Mouse (Mus musculus) ovary, postnatal 10 days (tissue): ENCODE measurements at regions not wholly inside any gene's neighbourhood (a gene's known extent, or its start where the extent isn't known, plus 50 kb on each side); places are given as distances from the start of the nearest gene placed in this dataset.

Experiments used
- DNase-seq: peaks from one replicate; pipeline ENCODE4 v3.0.0; 2022; ENCODE audit warnings: low spot score

DNA sequence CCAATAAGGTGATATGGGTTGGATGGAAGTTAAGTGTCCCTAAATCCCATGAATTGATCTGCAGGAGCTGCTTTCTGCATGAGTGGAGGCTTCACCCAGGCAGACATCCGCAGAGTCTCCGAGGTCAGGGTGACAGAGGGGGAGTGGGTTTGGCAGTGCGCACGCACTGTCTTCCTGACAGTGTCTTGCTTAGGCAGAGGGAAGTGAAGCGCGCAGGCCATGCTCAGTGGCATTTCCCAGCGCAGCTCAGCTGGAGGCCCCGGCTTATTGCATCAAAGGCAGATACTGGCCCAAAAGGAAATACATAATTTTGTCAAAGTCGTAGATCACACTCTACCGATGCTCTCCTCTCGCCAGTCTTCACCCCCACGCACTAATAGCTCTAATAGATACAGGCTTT, 252.7 kb upstream of the Dnajc24 start:
- DNase-seq, result no peak

DNA sequence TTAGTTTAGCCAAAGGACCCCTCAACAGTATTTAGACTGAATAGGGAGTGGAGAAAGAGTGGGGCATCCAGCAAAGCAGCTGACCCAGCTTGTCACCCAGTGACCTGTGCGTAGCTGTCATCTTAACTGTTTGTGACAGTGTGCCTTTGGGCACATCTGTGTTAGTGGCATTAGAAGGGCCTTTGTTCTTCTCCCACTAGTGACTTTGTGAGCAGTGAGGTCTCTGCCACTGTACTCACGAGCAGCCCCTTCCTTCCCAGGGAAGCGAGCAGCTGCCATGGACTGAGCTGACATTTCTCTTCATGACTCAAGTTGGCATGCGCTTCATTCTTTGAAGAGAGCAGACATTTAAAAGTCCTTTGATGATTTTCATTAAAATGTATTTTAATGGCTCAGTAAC, 231.0 kb upstream of the Dnajc24 start:
- DNase-seq, result no peak

DNA sequence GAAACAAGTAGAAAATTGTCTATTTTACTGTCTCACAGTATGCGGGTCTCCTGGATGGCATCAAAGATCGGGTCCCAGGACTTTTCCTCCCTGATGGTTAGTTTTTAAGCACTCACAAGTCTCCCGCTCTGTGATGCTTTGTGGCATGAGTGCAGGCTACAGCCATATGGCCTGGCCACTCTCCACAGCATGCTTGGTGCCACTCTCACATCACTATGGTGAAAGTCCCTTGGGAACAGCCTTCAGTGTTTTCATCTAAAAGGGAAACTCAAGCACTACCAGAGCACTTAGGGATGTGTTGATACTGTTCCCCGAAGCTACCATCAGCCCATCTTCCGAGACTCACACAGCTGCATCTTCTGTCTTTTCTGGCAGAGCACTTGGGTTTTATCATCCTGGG, 227.8 kb upstream of the Dnajc24 start:
- DNase-seq, result no peak

DNA sequence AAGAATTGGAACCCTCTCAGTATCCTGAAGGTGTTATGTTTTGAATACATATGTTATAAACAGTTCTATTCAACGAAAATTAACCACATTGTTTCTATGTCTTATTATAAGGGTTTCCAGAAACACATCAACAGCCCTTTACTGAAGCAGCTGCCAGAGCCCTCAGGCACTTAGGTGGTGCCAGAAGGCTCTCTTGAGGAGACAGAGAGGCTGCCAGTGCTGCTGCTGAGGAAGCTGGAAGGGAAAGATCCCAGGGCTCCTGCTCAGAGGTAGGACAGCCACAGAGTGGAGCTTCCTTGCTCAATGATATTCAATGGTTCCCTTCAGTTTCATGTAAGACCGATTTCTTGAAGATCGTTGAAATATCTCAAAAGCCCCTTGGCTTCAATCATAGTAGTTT, 226.7 kb upstream of the Dnajc24 start:
- no peak for DNase-seq

DNA sequence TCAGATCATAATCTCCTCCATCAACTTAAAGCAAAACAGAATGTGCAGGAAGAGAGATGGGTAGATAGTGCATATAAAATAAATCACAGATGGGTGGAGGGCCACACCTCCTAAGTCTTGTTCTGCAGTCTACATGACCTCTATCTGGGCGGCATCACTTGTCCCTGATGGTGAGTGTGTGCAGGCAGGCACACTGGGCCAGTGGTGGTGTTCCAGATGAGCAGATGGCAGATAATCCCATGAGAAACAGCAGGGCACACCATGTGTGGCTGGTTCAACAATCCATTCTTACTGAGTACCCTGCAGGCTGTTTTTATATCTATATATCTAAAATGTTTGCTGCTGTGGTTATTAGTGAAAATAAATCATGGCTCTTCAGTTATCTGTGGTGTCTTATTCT, 224.9 kb upstream of the Dnajc24 start:
- DNase-seq, result no peak

DNA sequence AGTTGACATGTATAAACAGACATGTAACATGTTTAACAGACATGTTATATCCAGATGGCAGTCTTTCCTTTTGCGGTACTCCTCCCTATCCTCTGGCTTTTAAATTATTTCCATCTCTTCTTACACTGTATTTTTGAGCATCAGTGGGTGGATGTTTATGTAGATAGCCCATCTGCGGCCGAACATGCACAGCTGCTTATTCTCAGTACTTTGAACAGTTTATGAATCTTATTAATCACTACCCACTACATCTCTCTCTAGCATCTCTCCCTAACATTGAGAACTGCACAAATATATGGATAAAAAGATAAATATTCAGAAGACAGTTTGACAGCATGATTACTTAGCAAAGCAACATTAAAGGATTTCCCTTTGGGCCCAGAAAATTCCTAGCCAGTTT, 212.8 kb upstream of the Dnajc24 start:
- DNase-seq, result no peak

DNA sequence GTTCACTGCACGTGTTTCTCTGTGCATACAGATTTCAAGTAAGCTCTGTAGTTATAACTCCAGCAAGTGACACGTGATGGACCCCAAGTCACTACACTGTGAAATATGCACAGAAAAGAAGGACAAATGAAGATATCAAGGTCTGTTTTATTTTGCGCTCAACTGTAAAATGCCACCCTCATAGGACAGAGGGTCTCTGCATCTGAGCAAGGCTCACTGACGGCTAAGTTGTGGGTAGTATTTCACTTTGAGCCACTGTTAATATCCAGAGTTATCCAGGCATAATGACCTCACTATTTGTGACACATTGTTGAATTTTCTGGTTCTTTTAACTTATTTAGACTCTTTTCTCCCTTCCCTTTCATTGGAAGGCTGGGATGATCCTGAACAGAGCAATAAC, 210.4 kb upstream of the Dnajc24 start:
- no peak for DNase-seq

DNA sequence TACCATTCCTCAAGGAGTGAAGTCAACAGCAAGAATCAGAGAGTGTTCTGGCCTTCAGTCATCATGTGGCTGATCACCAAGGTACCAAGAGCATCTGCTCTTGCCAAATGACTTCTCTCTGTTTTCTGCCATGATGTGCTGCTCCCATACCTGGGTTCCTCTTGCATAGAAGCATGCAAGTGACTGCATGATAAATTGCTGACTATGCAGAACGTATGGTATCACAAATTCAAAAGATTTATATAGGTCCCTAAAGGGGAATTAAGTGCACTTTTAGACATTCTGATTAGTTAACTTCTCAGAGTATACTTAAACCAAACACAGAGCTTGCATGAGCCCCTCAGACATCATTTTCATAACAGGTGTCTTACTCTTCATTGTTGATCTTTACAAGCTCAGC, 207.4 kb upstream of the Dnajc24 start:
- no peak for DNase-seq

DNA sequence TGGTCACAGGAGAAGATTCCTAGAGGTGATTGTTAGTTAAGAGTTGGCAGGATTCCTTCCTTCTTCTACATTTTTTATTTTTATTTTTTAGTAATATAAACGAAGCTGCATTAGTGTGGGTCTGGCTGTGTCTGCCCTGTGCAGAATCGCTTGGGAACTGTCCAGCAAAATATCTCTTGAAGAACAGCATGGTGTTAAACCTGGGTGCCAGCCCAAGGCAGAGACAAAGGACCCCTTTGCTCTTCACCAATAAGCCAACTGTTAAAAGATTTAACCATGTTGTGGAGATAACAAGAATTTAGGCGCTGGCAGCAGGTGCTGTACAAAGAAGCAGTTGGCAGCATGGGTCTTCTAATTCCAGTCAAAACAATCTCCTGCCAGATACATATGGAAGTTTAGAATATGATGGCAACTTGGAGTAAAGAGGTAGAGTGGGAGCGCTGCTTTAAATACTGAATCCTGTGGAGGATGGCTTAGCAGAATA, 205.5 kb upstream of the Dnajc24 start:
- DNase-seq, result no peak

DNA sequence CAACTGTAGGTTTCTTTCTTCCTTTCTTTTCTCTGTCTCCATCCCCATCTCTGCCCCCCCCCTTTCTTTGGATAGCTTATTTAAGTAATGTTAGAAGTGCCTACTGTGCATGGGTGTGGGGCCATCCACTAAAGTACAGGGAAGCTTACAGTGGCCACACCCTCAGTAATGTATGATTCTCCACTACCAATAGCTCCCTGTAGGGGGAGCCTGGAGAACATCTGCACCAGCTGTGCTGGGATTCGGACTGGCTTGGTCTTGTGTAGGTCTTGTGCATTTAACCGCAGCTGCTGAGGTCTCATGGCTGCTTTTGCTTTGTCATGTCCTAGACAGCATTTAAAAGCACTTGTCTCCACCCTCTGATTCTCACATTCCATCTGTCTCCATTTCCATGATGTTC, 196.8 kb upstream of the Dnajc24 start:
- no peak for DNase-seq

DNA sequence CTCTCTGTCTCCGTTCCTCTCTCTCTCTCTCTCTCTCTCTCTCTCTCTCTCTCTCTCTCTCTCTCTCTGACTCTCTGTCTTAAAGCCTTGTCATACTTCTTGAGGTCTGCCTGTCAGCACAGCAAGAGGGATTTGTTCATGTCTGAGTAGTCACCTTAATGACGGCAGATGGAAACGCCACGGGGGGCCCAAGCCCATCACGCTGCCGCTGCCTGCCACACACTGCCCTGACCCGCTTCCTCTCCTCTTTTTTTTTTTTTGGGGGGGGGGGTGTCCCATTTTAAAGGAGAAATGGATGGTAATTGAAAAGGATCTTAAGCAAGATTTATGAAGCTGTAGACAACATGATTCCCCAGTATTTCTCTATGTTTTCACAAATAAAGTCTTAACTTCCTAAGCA, 191.8 kb upstream of the Dnajc24 start:
- DNase-seq, result no peak

DNA sequence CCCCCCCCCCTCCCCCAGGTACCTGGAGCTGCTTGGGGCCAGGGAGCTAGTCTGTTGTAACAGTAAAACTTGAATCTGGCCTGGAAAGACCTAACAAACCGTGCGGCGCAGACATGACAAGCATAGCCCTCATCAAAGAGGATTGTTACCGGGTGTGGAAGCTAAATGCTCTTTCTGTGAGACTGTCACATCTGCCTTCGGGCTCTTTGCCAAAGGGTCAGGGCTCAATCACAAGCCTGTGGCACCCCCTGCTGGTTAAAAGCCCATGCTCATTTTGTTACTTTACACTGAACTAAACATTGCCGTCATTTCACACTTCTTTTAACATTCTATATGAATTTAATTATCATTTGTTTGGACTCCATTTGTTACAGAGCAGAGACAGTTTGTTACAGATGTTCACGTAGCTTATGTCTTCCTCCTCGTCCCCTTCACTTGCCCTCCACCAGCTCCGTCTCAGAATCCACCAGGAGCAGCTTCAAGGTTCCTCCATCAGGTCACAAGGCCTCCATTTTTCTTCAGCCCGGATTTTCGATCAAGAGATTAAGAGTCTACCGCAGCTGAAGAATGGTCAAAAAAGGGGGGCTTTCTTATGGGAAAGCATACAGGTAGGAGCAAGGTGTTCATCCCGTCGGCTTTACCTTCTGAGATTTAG, 191.1 kb upstream of the Dnajc24 start:
- peak; percentile 54 for DNase-seq

DNA sequence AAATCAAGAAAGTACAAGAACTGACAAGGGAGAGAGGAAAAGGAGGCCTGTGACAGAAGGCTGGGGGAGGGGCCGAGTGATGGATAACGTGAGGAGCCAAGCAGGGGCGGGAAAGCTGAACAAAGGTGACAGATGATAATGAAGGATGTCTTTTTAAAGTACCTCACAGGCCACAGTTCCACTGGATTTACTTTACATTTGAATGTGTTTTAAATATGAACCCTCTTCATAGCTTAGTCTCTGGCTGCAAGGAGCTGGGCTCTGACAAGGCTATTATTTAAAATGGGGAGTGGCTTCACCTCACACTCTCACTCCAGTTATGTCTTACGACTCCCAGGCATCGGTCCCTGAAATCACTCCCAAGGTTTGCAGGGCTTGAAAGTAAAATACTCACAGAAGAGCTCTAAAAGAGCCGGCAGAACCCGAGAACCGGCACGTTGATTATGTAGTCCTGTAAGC, 190.6 kb upstream of the Dnajc24 start:
- DNase-seq, result no peak

DNA sequence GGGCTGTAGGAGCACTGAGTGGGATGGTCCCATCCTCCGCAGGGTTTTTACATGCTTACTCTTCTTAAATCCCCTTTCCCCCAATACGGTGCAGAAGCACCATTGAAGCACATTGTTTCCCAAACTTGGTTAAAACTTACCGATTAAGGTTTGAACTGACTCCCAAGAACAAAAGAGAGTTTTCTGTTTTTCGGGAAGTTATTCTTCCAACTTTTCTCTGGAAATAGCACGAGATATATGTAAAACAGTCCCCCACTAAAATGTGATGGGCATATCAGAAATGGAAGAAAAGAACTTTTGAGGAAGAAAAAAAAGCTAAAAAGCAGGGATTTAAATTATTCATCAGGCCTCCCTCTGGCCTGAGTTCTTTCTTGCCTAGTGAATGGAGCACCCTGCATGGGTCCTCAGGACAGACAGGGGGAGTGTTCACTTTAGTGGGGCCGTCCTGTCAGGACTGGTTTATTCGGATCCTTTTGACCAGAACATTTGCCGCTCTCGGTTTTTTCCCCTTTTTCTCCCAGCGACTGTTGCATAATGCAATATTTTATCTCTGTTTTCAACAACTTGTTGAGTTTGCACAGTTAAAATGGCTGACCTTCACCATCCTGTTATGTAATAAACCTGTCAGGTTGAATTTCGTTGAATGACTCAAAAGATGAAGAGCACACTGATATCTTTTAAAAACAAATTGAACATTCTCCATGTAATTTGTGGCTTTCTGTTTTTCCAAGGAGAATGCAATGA, 187.4 kb upstream of the Dnajc24 start:
- no peak for DNase-seq

DNA sequence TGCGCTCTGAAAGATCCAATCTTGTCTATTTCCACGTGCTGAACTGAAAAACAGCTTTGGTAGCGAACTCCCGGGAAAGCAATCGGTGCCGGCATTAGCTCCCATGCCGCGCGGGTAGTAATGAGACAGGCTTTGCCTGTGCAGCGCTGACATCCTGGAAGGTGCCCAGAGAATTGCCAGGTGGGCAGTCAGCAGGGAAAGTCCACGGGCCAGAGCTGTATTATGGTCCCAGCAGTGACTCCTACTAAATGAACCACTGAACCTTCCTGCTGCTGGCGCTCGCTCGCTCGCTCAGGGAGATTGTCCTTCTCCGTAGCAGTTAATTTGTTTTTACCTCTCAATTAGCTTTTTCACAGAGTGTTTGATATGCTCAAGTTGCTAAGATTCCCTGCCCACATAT, 180.3 kb upstream of the Dnajc24 start:
- DNase-seq, result no peak

DNA sequence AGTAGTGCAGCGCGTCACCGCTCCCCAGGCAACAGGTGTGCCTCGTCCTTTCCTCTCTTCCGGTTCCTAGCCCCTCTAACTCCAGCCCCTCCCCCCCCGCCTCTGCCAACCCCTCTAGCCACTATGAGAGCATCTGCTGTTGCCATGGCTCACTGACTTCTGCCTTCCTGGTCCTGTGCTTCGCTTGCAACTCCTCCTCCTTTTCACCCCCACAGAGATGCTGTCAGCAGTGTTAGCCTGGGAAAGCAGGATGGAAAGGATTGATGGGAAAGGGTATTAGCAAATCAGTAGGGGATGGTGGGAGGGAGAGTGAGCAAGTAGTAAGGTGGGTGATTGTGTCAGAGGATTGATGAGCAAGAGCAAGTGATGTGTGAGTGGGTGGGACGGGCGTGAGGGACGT, 178.7 kb upstream of the Dnajc24 start:
- DNase-seq, result no peak

DNA sequence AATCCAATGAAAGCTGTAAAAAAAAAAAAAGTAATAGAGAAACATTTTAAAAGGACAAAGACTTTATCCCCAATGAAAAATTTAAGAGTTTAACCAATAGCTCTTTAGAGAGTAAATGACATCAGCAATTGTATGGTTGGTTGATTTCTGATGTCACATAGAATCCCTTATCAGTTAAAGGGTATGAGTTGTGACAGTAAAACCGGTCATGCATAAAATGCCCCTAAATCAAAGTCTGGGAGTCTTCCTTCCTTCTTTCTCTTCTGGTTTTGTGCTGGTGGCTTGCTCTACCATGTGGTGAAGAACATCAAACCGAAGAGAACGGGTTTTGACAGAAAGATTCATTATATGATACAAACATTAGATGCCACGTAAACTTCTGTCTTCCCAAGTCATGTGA, 159.3 kb upstream of the Dnajc24 start:
- no peak for DNase-seq

DNA sequence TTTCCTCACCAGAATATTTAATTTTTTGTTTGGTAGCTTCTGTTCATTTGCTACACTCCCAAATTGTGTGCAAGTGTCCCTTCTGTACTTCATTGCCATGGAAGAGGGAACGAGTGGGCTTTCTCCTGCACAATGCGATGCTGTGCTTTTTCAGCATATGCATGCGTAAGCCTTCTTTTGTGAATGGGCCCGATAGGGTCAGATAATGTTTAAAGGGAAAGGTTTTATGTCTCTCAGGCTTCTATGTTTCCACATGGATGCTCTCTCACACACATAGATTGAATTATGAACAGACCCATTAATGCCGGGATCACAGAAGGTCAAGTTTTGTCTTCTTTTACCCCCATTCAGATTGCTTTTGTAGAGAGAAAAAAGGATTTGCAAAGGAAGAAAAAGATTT, 158.5 kb upstream of the Dnajc24 start:
- DNase-seq, result no peak

DNA sequence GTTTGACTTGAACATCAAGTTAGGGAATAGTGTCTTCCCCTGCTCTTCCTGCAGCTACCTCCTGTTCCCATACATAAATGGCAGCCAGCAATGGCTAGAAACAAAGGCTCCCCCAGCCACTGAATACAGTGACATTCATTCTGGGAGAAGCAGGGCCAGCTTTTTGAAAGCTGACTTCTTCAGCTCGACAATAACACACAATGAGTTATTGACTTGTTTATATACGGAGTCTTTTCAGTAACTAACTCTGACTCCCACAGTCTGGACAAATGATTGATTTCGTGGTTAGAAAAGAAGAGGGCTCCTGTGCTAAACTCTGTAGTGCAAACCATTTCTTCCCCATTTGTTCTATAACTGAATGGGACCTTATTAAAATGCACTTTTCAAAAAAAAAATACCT, 146.4 kb upstream of the Dnajc24 start:
- DNase-seq, result no peak

DNA sequence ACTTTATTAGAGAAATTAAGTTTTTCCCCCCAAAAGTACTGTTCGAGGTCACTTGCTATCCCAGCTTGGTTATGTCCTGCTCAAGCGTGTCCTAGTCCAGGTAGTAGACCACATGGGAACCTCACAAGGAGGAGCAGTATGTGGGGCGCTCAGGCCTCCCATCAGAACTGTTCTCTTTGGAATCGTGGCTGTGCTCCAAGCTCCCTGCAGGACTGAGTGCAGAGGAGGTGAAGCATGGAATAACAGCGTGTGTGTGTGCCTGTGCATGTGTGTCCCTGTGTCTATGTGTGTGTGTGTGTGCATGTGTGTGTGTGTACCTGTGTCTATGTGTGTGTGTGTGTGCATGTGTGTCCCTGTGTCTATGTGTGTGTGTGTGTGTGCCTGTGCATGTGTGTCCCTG, 137.6 kb upstream of the Dnajc24 start:
- no peak for DNase-seq

DNA sequence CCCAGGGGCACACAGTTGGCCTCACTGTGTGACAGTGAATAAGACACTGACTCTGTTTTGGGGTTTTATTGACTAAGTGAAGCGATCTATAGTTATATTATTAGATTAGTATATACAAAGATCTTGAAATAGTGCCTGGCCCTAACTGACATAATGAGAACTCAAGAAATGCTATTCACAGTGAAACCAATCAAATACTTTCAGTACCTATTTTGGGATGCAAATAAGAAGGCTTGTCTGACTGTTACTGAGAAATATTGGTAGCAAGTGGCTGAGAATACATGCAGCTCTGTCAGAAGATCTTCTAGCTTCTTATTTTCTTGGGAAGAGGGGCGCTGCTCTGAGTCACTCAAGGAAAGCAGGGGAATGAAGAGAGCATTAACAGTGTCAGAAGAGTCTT, 97.7 kb upstream of the Dnajc24 start:
- DNase-seq, result no peak

DNA sequence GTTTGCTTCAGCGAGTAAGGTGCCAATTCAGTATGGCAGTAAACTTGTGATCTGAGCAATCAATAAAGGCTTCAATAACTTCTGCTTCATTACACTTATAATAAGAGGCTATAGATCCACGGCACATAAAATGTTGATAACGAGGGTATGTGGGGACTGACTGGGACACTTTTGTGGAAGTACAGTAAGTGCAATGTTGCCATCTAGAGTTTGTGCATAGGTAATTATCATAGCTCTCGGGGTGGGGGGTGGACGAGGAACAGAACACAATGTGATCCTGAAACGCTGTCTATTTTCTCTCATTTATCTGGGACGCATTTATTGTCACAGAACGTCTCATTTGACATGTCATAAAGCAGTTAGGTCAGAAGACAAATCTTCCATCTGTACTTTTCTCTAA, 82.8 kb upstream of the Dnajc24 start:
- no peak for DNase-seq

DNA sequence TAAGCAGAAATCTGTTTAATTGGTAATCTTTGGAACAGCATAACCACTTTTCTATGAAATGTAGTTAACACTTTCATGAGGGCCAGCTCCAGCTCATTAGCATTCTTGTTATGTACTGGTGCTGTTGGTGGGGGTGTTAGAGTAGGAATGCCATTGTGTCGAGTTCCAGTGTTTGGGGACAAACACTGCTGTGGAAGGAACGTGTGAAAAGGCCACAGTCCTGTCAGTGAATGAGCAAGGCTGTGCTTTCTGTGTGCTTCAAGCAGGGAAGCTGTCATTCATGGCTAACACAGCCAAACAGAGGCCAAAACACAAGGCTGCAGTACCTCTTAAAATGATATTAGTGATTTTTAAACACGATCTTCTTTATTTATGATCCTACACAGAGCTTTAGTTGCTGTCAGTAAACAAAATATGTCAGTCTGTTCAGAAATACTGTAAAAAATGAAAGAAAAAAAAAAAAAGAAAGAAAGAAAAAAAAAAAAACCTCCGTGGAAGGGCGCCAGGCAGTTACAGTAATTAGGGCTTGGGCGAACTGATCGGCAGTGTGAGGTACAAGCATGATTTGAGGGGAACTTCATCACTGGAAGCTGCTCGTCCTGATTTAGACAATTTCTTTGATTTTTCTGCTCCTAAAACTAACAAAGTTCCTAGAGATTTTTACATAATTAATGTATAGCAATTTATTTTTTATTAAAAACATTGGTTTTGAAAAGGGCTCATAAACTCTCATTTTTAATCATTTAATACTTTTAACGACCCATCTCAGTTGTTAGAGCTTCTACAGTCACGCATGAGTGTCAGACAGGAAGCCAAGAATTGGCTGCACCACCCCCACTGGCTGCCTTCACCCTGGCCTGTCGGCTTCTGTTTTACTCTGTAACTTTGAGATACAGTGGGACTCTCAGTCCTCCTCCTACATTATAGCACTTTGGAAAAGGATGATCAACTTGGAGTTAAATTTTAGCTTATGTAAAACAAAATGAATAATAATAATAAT, 80.8 kb upstream of the Dnajc24 start:
- DNase-seq, result no peak
